14 mouse cellular contexts compared by ENCODE assay signal in genomic region chr13:117031546-117031945, GRCm38 (mm10). TPM values are rescaled to one million over a fixed set of nuclear protein-coding genes. Genes with fewer than 3 reads are reported as not detected.
DNase-seq lines count a peak whose midpoint lies in the region; ATAC-seq and TF ChIP-seq lines count a peak whose summit lies in the region.
"Had no signal": no experiment of that assay in that cellular context is flagged by ENCODE, and none has a peak within 500 bp of the region (broad histone marks: within the 10 kb centered on the region; RNA-seq: fewer than 3 reads in every experiment).

No protein-coding gene starts in this region.

- TF ChIP-seq POLR2A in kidney, adult 2 months (IDR thresholded peaks at IDR 0.05; ENCODE audit: low read depth, low read length): no peak

- H3K27ac ChIP-seq in kidney, adult 2 months (ENCODE audit: insufficient read depth, low read depth, low read length): no peak overlapping the region
- 0 out of 2 replicates have a peak overlapping the region, but pooled peaks have one; percentile 97 for H3K27ac ChIP-seq in macrophage
- H3K27ac ChIP-seq: forebrain, embryonic 12.5 days; liver, embryonic 13.5 days had no signal

- no peak for ATAC-seq in frontal cortex, adult (ENCODE audit: low TSS enrichment)
- ATAC-seq: midbrain, embryonic 16.5 days had no signal

- DNase-seq in kidney, adult 2 months: peak; percentile 30
- DNase-seq in kidney, adult 11 months: no peak
- DNase-seq in urinary bladder, postnatal 14 days (ENCODE audit: low spot score): peak; percentile 45
- DNase-seq in urinary bladder, postnatal 4 days (ENCODE audit: low spot score in 2 of 2): no peak
- no peak for DNase-seq in cerebellum, postnatal 14 days
- no peak for DNase-seq in right cerebral cortex, postnatal 25 days
- DNase-seq: embryo, embryonic 11 days; gastrocnemius, postnatal 36 days; liver, embryonic 13.5 days had no signal

- 44% methylated on average over 6 of the region's 6 CpGs for WGBS in kidney, adult 2 months
- 16% methylated on average over 6 of the region's 6 CpGs for WGBS in macrophage (ENCODE audit: missing documents)

- H3K36me3 ChIP-seq in kidney, adult 2 months (ENCODE audit: control insufficient read depth, insufficient read depth, low read length): no peaks in the 10 kb centered on the region
- no peaks in the 10 kb centered on the region for H3K36me3 ChIP-seq in macrophage (ENCODE audit: inconsistent target)
- H3K36me3 ChIP-seq: forebrain, embryonic 12.5 days; G1E; liver, embryonic 13.5 days had no signal

- H3K79me2 ChIP-seq in macrophage (ENCODE audit: inconsistent target): no peaks in the 10 kb centered on the region

- H3K27me3 ChIP-seq in kidney, adult 2 months (replicated peaks; ENCODE audit: control insufficient read depth, insufficient read depth, low read length): no peaks in the 10 kb centered on the region

- no peak for TF ChIP-seq CTCF in kidney, adult 2 months (conservative IDR thresholded peaks at IDR 0.05; ENCODE audit: insufficient read depth, insufficient read length, low read depth, low read length)

- no peaks in the 10 kb centered on the region for H3K4me1 ChIP-seq in kidney, adult 2 months (ENCODE audit: control insufficient read depth, insufficient read depth, low read length)
- H3K4me1 ChIP-seq: forebrain, embryonic 12.5 days had no signal

- H3K4me3 ChIP-seq in kidney, adult 2 months (ENCODE audit: insufficient read depth, low read depth, low read length): no peak overlapping the region
- H3K4me3 ChIP-seq in macrophage (ENCODE audit: inconsistent target): no peak overlapping the region
- H3K4me3 ChIP-seq: forebrain, embryonic 12.5 days; liver, embryonic 13.5 days had no signal

RNA-seq across cellular contexts. Expression of gene Parp8, which starts 6.2 kb away (rescaled TPM):
- polyA plus RNA-seq in kidney, adult 2 months (2012; rRNA removed): 10.1 and 11.9 TPM in 2 replicates
- total RNA-seq in macrophage (2018; cell fraction: chromatin; rRNA removed): 100 to 1,000 TPM; 110 to 483 (median 223) TPM
- total RNA-seq in macrophage (2018; cell fraction: cytosol; rRNA removed): 10 to 100 TPM; 13.9 to 43.4 (median 26.5) TPM
- 100 to 1,000 TPM in 20 of 26 experiments, 10 to 100 TPM in 6; 54.8 to 365 (median 115) TPM for total RNA-seq in macrophage (2018; cell fraction: nucleus; rRNA removed)
- 7.6 to 24.2 TPM (median 16.2 TPM) in 3 replicates for polyA plus RNA-seq in macrophage (2018)
- polyA plus RNA-seq: G1E had no signal

Comparison
In these comparisons a context has a peak if more than half of its experiments do, and no peak if none do; other contexts are left out.
1. DNase-seq: peak in kidney, adult 2 months (single experiment) and urinary bladder, postnatal 14 days (single experiment); none in kidney, adult 11 months (single experiment), urinary bladder, postnatal 4 days (0 of 2), cerebellum, postnatal 14 days (0 of 2) and right cerebral cortex, postnatal 25 days (single experiment).